Mouse (Mus musculus) hindbrain, embryonic 16.5 days (tissue): Measurements from ENCODE around the gene Dock4. TPM values are rescaled to one million over a fixed set of nuclear protein-coding genes. Genes with fewer than 3 reads are reported as not detected.
A peak's percentile ranks its signal among the peaks of the same experiment; 100 is the strongest.

ENCODE experiments used
- ATAC-seq: fragments of 200-750 bp; cut with Nextera tagmentation; 2 replicates; pipeline ENCODE4 v1.8.0; 2017; ENCODE audit warnings: moderate TSS enrichment, moderate library complexity
- H3K27ac ChIP-seq: fragments of 300-500 bp; sonication (generic); 2 replicates; pipeline ENCODE4 v1.5.1; 2014; ENCODE audit warnings: low read depth, mild to moderate bottlenecking, control low read depth, low read length, moderate library complexity
- H3K27me3 ChIP-seq: fragments of 300-500 bp; sonication (generic); replicated peaks from 2 replicates; pipeline ENCODE4 v1.6.1; 2014; ENCODE audit warnings: low read length; ENCODE audit not compliant: control insufficient read depth, insufficient read depth
- H3K36me3 ChIP-seq: fragments of 300-500 bp; sonication (generic); 2 replicates; pipeline ENCODE4 v1.6.1; 2014; ENCODE audit warnings: mild to moderate bottlenecking, low read length, moderate library complexity, mixed read lengths; ENCODE audit not compliant: control insufficient read depth, insufficient read depth
- H3K4me1 ChIP-seq: fragments of 300-500 bp; sonication (generic); 2 replicates; pipeline ENCODE4 v1.6.1; 2014; ENCODE audit warnings: low read depth, low read length; ENCODE audit not compliant: control insufficient read depth, insufficient read depth
- H3K4me2 ChIP-seq: fragments of 300-500 bp; sonication (generic); 2 replicates; pipeline ENCODE4 v1.6.1; 2014; ENCODE audit warnings: mild to moderate bottlenecking, low read length, control low read depth, moderate library complexity
- H3K4me3 ChIP-seq: fragments of 300-500 bp; sonication (generic); 2 replicates; pipeline ENCODE4 v1.5.1; 2014; ENCODE audit warnings: mild to moderate bottlenecking, low read length, control low read depth, moderate library complexity
- H3K9ac ChIP-seq: fragments of 300-500 bp; sonication (generic); 2 replicates; pipeline ENCODE4 v1.6.1; 2014; ENCODE audit warnings: low read depth, mild to moderate bottlenecking, control low read depth, low read length, moderate library complexity
- H3K9me3 ChIP-seq: fragments of 300-500 bp; sonication (generic); 2 replicates; pipeline ENCODE4 v1.6.1; 2014; ENCODE audit warnings: mild to moderate bottlenecking, low read length, moderate library complexity; ENCODE audit not compliant: control insufficient read depth
- WGBS: fragments of 180-500 bp; shearing (Covaris S2); extraction: QIAGEN DNeasy Blood & Tissue Kit; methylation state at CpG from one replicate; pipeline ENCODE4 v1.1.7; 2014; 5-methylcytosine and 5-hydroxymethylcytosine counted together
- polyA plus RNA-seq: library from polyadenylated mRNA; unstranded; fragments of >200 nt; fragmentation: Nextera tagmentation; extraction: Ambion mirVana; gene quantifications from 2 replicates; pipeline ENCODE4 v1.2.1, GENCODE M21; 2015

Gene Dock4
- polyA plus RNA-seq, 1 experiment from 2014 or later, result 28.9 TPM

DNA sequence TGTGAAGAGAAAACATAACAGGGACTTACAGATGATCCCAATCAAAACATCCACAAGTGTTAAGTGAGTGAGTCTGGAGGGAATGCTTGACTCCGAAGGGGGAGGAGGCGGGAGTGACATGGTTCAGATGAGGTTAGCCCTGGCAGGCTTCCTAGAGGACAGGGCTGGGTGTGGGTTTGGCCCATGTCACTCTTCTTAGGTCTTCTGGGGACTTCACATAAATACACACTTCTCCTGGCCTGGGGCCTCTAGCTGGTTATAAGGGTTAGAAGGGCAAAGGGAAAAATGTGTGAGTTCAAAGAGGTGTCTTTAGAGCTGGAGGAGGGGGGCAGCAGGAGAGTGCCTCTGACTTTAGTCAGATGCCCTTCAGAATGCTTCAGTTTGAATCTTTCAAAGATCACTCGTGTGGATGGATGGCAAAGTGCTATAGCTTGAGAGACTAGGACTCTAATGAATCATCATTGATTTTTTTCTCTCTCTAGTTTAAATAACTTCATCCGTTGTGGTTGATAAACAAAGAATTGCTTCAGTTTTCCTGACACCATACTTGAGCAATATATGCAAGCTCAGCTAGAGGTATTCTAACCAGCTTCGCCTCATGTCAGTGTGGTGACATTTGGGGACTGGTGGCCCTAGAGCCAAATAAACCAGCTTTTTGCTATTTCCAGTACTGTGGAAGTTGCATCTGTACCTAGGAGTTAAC lies 54.0 kb downstream of the Dock4 start:
- ATAC-seq, result peak; percentile 38; the same call in 1 of the 2 replicates
- H3K4me1 ChIP-seq, result peaks cover 30% of the 10 kb centered on the region
- H3K4me3 ChIP-seq, result no peak overlapping the region
- 70% methylated on average over 5 of the region's 5 CpGs for WGBS
- H3K27me3 ChIP-seq, result no peaks in the 10 kb centered on the region
- H3K36me3 ChIP-seq, result no peaks in the 10 kb centered on the region
- H3K27ac ChIP-seq, result no peak overlapping the region
- H3K4me2 ChIP-seq, result no peak overlapping the region
- no peaks in the 10 kb centered on the region for H3K9me3 ChIP-seq
- H3K9ac ChIP-seq, result no peak overlapping the region

DNA sequence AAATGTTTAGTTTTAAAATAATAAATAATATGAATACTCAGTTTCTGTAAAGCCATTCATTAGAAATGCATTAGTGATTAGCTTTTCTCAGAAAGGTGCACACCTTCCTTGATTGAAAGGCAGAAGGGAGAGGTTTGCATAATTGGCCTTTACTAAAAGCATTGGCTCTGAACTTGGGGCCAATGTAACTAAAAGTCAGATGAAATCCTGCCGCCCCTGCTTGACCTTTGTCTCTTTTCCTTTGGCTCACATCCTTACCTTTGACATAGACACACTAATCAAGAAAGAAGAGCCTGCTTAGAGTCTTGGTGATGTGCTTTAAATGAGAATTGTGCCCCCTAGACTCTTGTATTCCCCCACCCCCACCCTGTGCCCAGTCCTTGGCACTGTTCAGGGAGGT lies 55.4 kb downstream of the Dock4 start:
- H3K4me3 ChIP-seq, result no peak overlapping the region
- H3K36me3 ChIP-seq, result no peaks in the 10 kb centered on the region
- peaks cover 29% of the 10 kb centered on the region for H3K4me1 ChIP-seq
- no peak overlapping the region for H3K27ac ChIP-seq
- no peak overlapping the region for H3K4me2 ChIP-seq
- H3K27me3 ChIP-seq, result no peaks in the 10 kb centered on the region
- no peak for ATAC-seq
- WGBS, result 89% methylated on average over 1 of the region's 1 CpGs
- H3K9me3 ChIP-seq, result no peaks in the 10 kb centered on the region
- no peak overlapping the region for H3K9ac ChIP-seq

DNA sequence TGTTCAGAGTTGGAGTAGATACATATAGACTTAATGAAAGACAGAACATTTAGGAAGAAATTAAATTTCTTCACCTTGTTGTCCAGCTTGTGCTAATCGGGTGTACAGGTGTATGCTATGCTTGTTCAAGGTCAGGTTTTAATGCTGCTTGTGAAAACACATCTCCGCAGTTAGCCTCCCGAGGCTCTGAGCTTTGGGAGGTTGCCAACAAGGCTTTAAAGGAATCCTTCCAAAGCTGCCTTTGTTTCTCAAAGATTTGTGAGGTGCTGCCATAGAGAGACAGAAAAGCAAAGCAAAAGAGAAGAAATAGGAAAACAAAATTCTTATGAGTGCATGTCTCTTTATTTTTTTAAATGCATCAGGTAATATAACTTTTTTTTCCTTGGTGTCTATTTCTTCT lies 57.8 kb downstream of the Dock4 start:
- Histone ChIP-seq H3K36me3 (no peaks in the 10 kb centered on the region), H3K27me3 (no peaks in the 10 kb centered on the region), H3K4me2 (no peak overlapping the region), H3K9ac (no peak overlapping the region), H3K4me3 (no peak overlapping the region), H3K27ac (no peak overlapping the region), H3K9me3 (no peaks in the 10 kb centered on the region), H3K4me1 (peaks cover 23% of the 10 kb centered on the region)
- WGBS, result 46% methylated on average over 3 of the region's 3 CpGs
- ATAC-seq, result no peak

DNA sequence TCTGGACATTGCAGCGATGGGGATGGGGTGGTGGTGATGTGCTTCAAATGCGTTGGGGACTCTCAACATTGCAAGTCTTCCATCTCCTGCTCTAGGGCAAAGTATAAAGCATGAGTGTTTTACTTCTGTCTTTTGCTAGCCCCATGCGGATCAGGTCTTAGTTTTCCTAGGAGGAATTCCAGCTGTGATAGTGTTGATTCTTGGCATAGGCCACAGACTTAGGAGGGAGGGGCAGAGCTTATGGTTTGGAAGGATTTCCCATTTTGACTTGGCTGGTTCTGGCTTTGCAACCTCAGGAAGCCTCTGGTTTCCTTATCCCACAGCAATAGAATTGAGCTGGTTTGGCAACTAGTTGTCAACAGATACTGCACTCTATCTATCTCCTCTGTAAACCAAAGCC lies 58.9 kb downstream of the Dock4 start:
- no peaks in the 10 kb centered on the region for H3K36me3 ChIP-seq
- no peak overlapping the region for H3K4me3 ChIP-seq
- ATAC-seq, result no peak
- no peaks in the 10 kb centered on the region for H3K9me3 ChIP-seq
- no peak overlapping the region for H3K4me2 ChIP-seq
- WGBS, result 78% methylated on average over 3 of the region's 3 CpGs
- H3K4me1 ChIP-seq, result peaks cover 12% of the 10 kb centered on the region
- H3K9ac ChIP-seq, result no peak overlapping the region
- no peaks in the 10 kb centered on the region for H3K27me3 ChIP-seq
- H3K27ac ChIP-seq, result no peak overlapping the region

DNA sequence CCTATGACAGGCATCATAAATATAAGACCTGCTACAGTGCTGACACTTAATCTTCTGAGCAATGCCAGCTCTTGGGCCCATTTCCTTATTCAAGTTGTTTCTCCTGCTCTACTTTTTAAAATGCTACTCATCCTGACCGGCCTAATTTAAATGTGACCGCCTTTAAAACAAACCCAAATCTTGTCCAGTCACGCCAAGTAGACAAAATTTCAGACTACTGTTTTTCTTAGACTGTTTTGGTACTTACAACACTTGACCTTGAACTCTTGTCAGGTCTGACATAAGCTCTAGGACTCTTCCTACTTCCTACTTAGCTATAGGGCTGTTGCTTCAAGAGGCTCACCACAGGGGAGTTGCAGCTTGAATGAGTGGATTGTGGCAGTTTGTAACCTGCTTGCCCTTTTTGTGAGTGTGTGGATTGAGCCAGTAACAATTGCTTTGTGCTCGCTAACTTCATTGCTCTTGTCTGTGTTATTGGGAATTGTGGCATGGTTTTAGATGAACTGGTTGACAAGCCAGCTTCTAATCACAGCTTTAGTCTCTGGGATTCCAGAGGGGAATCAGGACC lies 62.2 kb downstream of the Dock4 start:
- WGBS, result 57% methylated on average over 4 of the region's 4 CpGs
- ATAC-seq, result no peak
- Histone ChIP-seq H3K4me3 (no peak overlapping the region), H3K9ac (no peak overlapping the region), H3K36me3 (no peaks in the 10 kb centered on the region), H3K4me2 (no peak overlapping the region), H3K4me1 (peaks cover 24% of the 10 kb centered on the region), H3K9me3 (no peaks in the 10 kb centered on the region), H3K27me3 (no peaks in the 10 kb centered on the region), H3K27ac (no peak overlapping the region; the same call in 1 of the 2 replicates)

DNA sequence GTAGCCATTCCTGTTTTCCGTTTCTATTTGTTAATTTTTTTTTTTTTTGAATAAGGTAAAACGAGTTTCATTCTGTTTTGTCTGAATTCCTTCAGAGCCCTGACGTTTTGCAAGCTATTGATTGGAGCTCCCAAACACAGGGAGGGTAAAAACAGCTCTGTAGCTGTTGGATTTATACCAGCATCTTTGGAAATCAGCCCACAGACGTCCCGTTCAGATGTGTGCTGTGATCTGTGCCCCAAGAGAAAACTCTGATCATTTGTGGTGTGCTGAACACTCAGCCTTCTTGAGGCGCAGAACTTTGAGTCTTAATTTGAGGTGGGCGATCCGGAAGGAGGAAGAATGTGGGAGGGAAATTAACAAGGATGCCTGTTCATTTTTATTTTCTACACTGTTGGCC lies 62.7 kb downstream of the Dock4 start:
- Histone ChIP-seq H3K4me2 (no peak overlapping the region), H3K9ac (no peak overlapping the region), H3K27ac (no peak overlapping the region; the same call in 1 of the 2 replicates), H3K9me3 (no peaks in the 10 kb centered on the region), H3K4me3 (no peak overlapping the region), H3K27me3 (no peaks in the 10 kb centered on the region), H3K4me1 (peaks cover 27% of the 10 kb centered on the region), H3K36me3 (no peaks in the 10 kb centered on the region)
- WGBS, result 39% methylated on average over 8 of the region's 8 CpGs
- ATAC-seq, result no peak

DNA sequence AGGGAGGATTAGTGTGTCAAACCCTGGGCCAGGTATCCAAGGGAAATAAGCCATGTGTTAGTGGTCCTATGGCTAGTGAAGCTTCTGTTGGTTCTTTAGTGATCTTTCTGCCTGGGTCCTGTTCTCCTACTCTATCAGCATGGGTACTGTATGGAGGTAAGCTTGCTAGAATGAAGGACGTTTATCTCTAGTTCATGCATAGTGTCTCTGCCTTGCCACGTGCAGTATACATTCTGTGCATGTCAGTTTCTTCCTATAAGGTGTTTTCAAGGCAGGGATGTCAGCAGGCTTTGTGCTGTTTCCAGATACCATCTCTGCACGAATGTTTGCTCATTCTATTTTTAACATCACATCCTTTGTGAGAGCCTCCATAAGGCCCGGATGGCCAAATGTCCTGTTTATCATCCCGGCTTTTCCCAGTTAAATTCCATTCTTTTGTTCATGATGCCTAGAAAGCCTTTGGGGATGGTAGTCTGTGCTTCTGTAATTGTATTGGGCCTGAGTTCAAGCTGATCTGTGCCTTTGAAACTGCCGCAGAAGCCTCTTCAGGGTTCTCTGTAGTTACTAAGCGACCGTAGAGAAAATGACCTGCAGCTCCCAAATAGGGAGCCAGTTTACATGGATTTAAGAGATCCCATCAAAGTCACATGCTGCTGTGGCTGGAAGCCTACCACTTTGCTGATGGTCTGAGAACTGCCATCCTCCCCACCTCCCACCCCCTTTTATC lies 66.1 kb downstream of the Dock4 start:
- Histone ChIP-seq H3K36me3 (no peaks in the 10 kb centered on the region), H3K27me3 (no peaks in the 10 kb centered on the region), H3K4me3 (no peak overlapping the region), H3K9me3 (no peaks in the 10 kb centered on the region), H3K9ac (0 out of 2 replicates have a peak overlapping the region, but pooled peaks have one; percentile 26), H3K4me2 (no peak overlapping the region), H3K4me1 (peaks cover 23% of the 10 kb centered on the region), H3K27ac (peak overlapping the region; percentile 42)
- peak; percentile 62 for ATAC-seq
- WGBS, result 32% methylated on average over 8 of the region's 8 CpGs

DNA sequence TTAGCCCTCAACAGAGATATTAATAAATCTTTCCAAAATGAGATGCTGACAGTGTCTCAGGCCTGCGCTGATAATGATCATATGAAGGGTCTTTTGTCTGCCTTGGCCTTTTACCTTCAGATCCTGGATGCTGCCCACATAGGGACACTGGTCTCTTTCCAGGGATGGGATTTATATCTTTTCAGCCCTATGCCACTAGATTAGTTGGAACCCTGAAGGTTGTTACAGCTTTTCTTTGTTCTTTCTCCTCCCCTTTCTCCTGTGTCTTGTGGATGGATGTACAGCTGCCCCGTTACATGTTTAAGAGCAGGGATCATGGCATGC lies 66.6 kb downstream of the Dock4 start:
- Histone ChIP-seq H3K36me3 (no peaks in the 10 kb centered on the region), H3K4me1 (peaks cover 23% of the 10 kb centered on the region), H3K4me3 (no peak overlapping the region), H3K27ac (peak overlapping the region; percentile 42), H3K27me3 (no peaks in the 10 kb centered on the region), H3K9ac (no peak overlapping the region), H3K9me3 (no peaks in the 10 kb centered on the region), H3K4me2 (peak overlapping the region; percentile 10; the same call in 1 of the 2 replicates)
- peak; percentile 31; the same call in 1 of the 2 replicates for ATAC-seq
- 47% methylated on average over 2 of the region's 2 CpGs for WGBS

DNA sequence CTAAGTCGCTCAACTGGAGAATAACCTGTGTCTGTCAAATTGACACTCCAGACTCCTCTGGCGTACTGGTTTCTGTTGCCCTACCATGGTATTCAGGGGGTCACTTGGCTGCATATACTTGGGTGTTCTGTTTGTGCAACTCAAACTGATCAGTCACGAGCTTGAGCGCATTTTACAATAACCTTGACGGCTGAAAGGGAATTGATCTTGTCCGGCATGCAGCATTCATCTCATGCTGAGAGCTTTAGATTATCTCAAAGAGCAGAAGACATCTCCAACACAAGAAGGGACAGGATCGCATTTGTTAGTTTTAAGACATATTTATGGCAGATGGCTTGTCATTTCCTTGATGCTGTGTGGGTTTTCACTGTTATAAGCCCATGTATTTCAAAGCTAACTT lies 67.2 kb downstream of the Dock4 start:
- 45% methylated on average over 7 of the region's 7 CpGs for WGBS

More for the DNA sequence above, 67.2 kb downstream of the Dock4 start:
- no peaks in the 10 kb centered on the region for H3K9me3 ChIP-seq
- no peak overlapping the region for H3K4me3 ChIP-seq
- H3K4me2 ChIP-seq, result no peak overlapping the region
- no peak for ATAC-seq
- peaks cover 21% of the 10 kb centered on the region for H3K4me1 ChIP-seq
- no peak overlapping the region for H3K9ac ChIP-seq
- H3K27me3 ChIP-seq, result no peaks in the 10 kb centered on the region
- no peaks in the 10 kb centered on the region for H3K36me3 ChIP-seq
- 0 out of 2 replicates have a peak overlapping the region, but pooled peaks have one; percentile 39 for H3K27ac ChIP-seq
